Comparison of ENCODE assay signal across 11 mouse cellular contexts in the genomic region with DNA sequence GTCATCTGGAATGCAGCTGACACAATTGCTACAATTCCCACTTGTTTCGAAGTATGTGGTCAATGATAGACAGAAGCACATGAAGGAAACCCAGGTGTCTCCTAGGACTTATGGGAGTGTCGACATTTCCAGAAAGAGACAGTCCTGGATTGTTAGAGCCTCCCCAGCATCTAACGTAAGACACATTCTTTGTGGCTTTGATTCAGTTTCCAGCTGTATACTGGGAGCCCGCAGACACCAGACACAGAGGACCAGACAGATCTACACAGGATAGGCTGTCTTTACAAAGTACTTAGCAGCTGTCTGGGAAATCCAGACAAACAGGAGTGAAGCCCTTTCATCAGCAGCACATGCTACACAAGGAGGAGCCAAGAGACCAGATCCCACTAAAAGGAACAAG.
DNase-seq lines count a peak whose midpoint lies in the region; ATAC-seq and TF ChIP-seq lines count a peak whose summit lies in the region.
"Had no signal": no experiment of that assay in that cellular context is flagged by ENCODE, and none has a peak within 500 bp of the region (broad histone marks: within the 10 kb centered on the region; RNA-seq: fewer than 3 reads in every experiment).

No protein-coding gene starts in this region.

- no peak overlapping the region for H3K4me2 ChIP-seq in limb, embryonic 11.5 days (ENCODE audit: low read depth, severe bottlenecking)
- H3K4me2 ChIP-seq in embryonic facial prominence, embryonic 11.5 days (ENCODE audit: low read depth, low read length), result no peak overlapping the region
- no peak overlapping the region for H3K4me2 ChIP-seq in midbrain, postnatal 0 days (ENCODE audit: low read depth, low read length, poor library complexity, severe bottlenecking)

- no peak for TF ChIP-seq CTCF in midbrain, postnatal 0 days (IDR thresholded peaks at IDR 0.05)

- DNase-seq in limb, embryonic 11.5 days (ENCODE audit: low spot score), result no peak
- no peak for DNase-seq in limb, embryonic 10.5 days (ENCODE audit: low spot score)
- DNase-seq in embryonic facial prominence, embryonic 11.5 days (ENCODE audit: low spot score), result peak; percentile 7
- DNase-seq in forelimb bud, embryonic 11.5 days (ENCODE audit: low read depth, low spot score), result peak; percentile 48
- peak; percentile 16 for DNase-seq in midbrain, postnatal 0 days (ENCODE audit: low spot score)
- DNase-seq in cerebellum, adult 11-12 months, result no peak
- no peak for DNase-seq in cerebellum, adult 8-10 months
- DNase-seq in urinary bladder, adult 2 months (ENCODE audit: low spot score), result no peak
- DNase-seq: heart, postnatal 4 days; kidney, postnatal 14 days had no signal

- no peak overlapping the region for H3K27ac ChIP-seq in limb, embryonic 11.5 days (replicated peaks; ENCODE audit: low read depth, low read length)
- H3K27ac ChIP-seq in limb, embryonic 10.5 days, result no peak overlapping the region
- H3K27ac ChIP-seq in embryonic facial prominence, embryonic 11.5 days (replicated peaks; ENCODE audit: low read depth, low read length), result 0 out of 2 replicates have a peak overlapping the region, but pooled peaks have one; percentile 28
- no peak overlapping the region for H3K27ac ChIP-seq in midbrain, postnatal 0 days (ENCODE audit: low read depth, low read length)

- WGBS in limb, embryonic 11.5 days, result 52% methylated on average over 4 of the region's 4 CpGs
- WGBS in limb, embryonic 10.5 days, result 57% methylated on average over 4 of the region's 4 CpGs
- WGBS in embryonic facial prominence, embryonic 11.5 days, result 37% methylated on average over 4 of the region's 4 CpGs
- 41% methylated on average over 4 of the region's 4 CpGs for WGBS in midbrain, postnatal 0 days

- H3K9me3 ChIP-seq in limb, embryonic 11.5 days (ENCODE audit: control insufficient read depth, low read length), result no peaks in the 10 kb centered on the region
- H3K9me3 ChIP-seq in limb, embryonic 10.5 days (replicated peaks), result no peaks in the 10 kb centered on the region
- no peaks in the 10 kb centered on the region for H3K9me3 ChIP-seq in embryonic facial prominence, embryonic 11.5 days (replicated peaks; ENCODE audit: control insufficient read depth, low read length)
- H3K9me3 ChIP-seq in midbrain, postnatal 0 days (ENCODE audit: low read length), result no peaks in the 10 kb centered on the region

- no peak overlapping the region for H3K9ac ChIP-seq in limb, embryonic 11.5 days (ENCODE audit: low read length)
- H3K9ac ChIP-seq in embryonic facial prominence, embryonic 11.5 days (replicated peaks; ENCODE audit: low read length), result no peak overlapping the region
- H3K9ac ChIP-seq in midbrain, postnatal 0 days (replicated peaks; ENCODE audit: low read length, poor library complexity, severe bottlenecking), result no peak overlapping the region

- peaks cover 11% of the 10 kb centered on the region for H3K27me3 ChIP-seq in limb, embryonic 11.5 days (ENCODE audit: control insufficient read depth, insufficient read depth, low read length)
- peaks cover 91% of the 10 kb centered on the region for H3K27me3 ChIP-seq in limb, embryonic 10.5 days (ENCODE audit: low read depth, poor library complexity, severe bottlenecking)
- no peaks in the 10 kb centered on the region for H3K27me3 ChIP-seq in embryonic facial prominence, embryonic 11.5 days (ENCODE audit: control insufficient read depth, insufficient read depth, low read length)
- peaks cover 3% of the 10 kb centered on the region; the same call in 1 of the 2 replicates for H3K27me3 ChIP-seq in midbrain, postnatal 0 days (ENCODE audit: insufficient read depth, low read length)

- H3K4me3 ChIP-seq in limb, embryonic 11.5 days (ENCODE audit: low read depth, low read length), result no peak overlapping the region
- H3K4me3 ChIP-seq in limb, embryonic 10.5 days, result no peak overlapping the region
- H3K4me3 ChIP-seq in embryonic facial prominence, embryonic 11.5 days (ENCODE audit: low read depth, low read length), result no peak overlapping the region
- H3K4me3 ChIP-seq in midbrain, postnatal 0 days (ENCODE audit: low read depth, low read length), result no peak overlapping the region

- peak; percentile 79; the same call in 1 of the 2 replicates for ATAC-seq in limb, embryonic 11.5 days (ENCODE audit: insufficient number of reproducible peaks, low FRiP score, low TSS enrichment, low read depth)
- peak; percentile 70; the same call in 1 of the 2 replicates for ATAC-seq in embryonic facial prominence, embryonic 11.5 days (replicated peaks; ENCODE audit: insufficient number of reproducible peaks, low FRiP score, low TSS enrichment, low read depth)
- no peak for ATAC-seq in midbrain, postnatal 0 days (ENCODE audit: low FRiP score)
- ATAC-seq: CD4-positive, CD25-positive, alpha-beta regulatory T cell, adult 4 months had no signal

- H3K4me1 ChIP-seq in limb, embryonic 11.5 days (ENCODE audit: control insufficient read depth, insufficient read depth, low read length), result no peaks in the 10 kb centered on the region
- H3K4me1 ChIP-seq in limb, embryonic 10.5 days, result no peaks in the 10 kb centered on the region
- no peaks in the 10 kb centered on the region for H3K4me1 ChIP-seq in embryonic facial prominence, embryonic 11.5 days (ENCODE audit: control insufficient read depth, insufficient read depth, low read length)
- no peaks in the 10 kb centered on the region for H3K4me1 ChIP-seq in midbrain, postnatal 0 days (ENCODE audit: insufficient read depth, low read length)

- H3K36me3 ChIP-seq in limb, embryonic 11.5 days (ENCODE audit: control insufficient read depth, insufficient read depth, low read length), result no peaks in the 10 kb centered on the region
- H3K36me3 ChIP-seq in limb, embryonic 10.5 days, result no peaks in the 10 kb centered on the region
- no peaks in the 10 kb centered on the region for H3K36me3 ChIP-seq in embryonic facial prominence, embryonic 11.5 days (replicated peaks; ENCODE audit: control insufficient read depth, insufficient read depth, low read depth, low read length)
- no peaks in the 10 kb centered on the region for H3K36me3 ChIP-seq in midbrain, postnatal 0 days (ENCODE audit: insufficient read depth, low read length)

Comparison
In these comparisons a context has a peak if more than half of its experiments do, and no peak if none do; other contexts are left out.
1. DNase-seq: peak in embryonic facial prominence, embryonic 11.5 days (single experiment), forelimb bud, embryonic 11.5 days (single experiment) and midbrain, postnatal 0 days (single experiment); none in limb, embryonic 11.5 days (single experiment), limb, embryonic 10.5 days (single experiment), cerebellum, adult 11-12 months (single experiment), cerebellum, adult 8-10 months (single experiment) and urinary bladder, adult 2 months (single experiment).